Mouse (Mus musculus) brain, embryonic 18.5 days (tissue): ENCODE measurements around the gene Ptcd2.

ENCODE experiments used
- DNase-seq: peaks from one replicate; pipeline ENCODE4 v3.0.0-alpha.2; 2012; ENCODE audit warnings: low read depth, low spot score

Ptcd2 gene

GRCm38 (mm10) chr13:99344599-99345575 is at the start of gene Ptcd2, which contains the start of gene Mrps27:
Gene Ptcd2 (minus strand): TSS chr13:99344705.
Gene Mrps27 (plus strand): TSS chr13:99344786.
- DNase-seq: peak; percentile 87

- DNase-seq: no peak
These were observed 48.6 kb upstream of the Ptcd2 start for GRCm38 (mm10) chr13:99393128-99393527.

GRCm38 (mm10) chr13:99391417-99391816 is 46.9 kb upstream of the Ptcd2 start:
- DNase-seq: no peak

GRCm38 (mm10) chr13:99387901-99388811 is 43.7 kb upstream of the Ptcd2 start:
- no peak for DNase-seq

GRCm38 (mm10) chr13:99386341-99386740 is 41.8 kb upstream of the Ptcd2 start:
- no peak for DNase-seq

GRCm38 (mm10) chr13:99385911-99386310 is 41.4 kb upstream of the Ptcd2 start:
- DNase-seq: no peak

GRCm38 (mm10) chr13:99384555-99385203 is 40.2 kb upstream of the Ptcd2 start:
- DNase-seq: no peak

GRCm38 (mm10) chr13:99382373-99382772 is 37.9 kb upstream of the Ptcd2 start:
- DNase-seq: no peak

GRCm38 (mm10) chr13:99378223-99378622 is 33.7 kb upstream of the Ptcd2 start:
- DNase-seq: no peak

GRCm38 (mm10) chr13:99377055-99377454 is 32.5 kb upstream of the Ptcd2 start:
- DNase-seq: no peak

GRCm38 (mm10) chr13:99375550-99375949 is 31.0 kb upstream of the Ptcd2 start:
- peak; percentile 26 for DNase-seq

- no peak for DNase-seq
These were observed 29.7 kb upstream of the Ptcd2 start for GRCm38 (mm10) chr13:99374191-99374590.

GRCm38 (mm10) chr13:99373684-99374083 is 29.2 kb upstream of the Ptcd2 start:
- no peak for DNase-seq

- no peak for DNase-seq
These were observed 26.8 kb upstream of the Ptcd2 start for GRCm38 (mm10) chr13:99371285-99371684.

- DNase-seq: no peak
These were observed 24.6 kb upstream of the Ptcd2 start for GRCm38 (mm10) chr13:99369103-99369502.

- no peak for DNase-seq
These were observed 23.2 kb upstream of the Ptcd2 start for GRCm38 (mm10) chr13:99367554-99368174.

- DNase-seq: no peak
These were observed 22.1 kb upstream of the Ptcd2 start for GRCm38 (mm10) chr13:99366422-99367175.

GRCm38 (mm10) chr13:99363866-99364265 is 19.4 kb upstream of the Ptcd2 start:
- DNase-seq: no peak

GRCm38 (mm10) chr13:99358921-99359320 is 14.4 kb upstream of the Ptcd2 start:
- DNase-seq: no peak
